1 mouse cellular context compared by ENCODE assay signal in the genomic region with DNA sequence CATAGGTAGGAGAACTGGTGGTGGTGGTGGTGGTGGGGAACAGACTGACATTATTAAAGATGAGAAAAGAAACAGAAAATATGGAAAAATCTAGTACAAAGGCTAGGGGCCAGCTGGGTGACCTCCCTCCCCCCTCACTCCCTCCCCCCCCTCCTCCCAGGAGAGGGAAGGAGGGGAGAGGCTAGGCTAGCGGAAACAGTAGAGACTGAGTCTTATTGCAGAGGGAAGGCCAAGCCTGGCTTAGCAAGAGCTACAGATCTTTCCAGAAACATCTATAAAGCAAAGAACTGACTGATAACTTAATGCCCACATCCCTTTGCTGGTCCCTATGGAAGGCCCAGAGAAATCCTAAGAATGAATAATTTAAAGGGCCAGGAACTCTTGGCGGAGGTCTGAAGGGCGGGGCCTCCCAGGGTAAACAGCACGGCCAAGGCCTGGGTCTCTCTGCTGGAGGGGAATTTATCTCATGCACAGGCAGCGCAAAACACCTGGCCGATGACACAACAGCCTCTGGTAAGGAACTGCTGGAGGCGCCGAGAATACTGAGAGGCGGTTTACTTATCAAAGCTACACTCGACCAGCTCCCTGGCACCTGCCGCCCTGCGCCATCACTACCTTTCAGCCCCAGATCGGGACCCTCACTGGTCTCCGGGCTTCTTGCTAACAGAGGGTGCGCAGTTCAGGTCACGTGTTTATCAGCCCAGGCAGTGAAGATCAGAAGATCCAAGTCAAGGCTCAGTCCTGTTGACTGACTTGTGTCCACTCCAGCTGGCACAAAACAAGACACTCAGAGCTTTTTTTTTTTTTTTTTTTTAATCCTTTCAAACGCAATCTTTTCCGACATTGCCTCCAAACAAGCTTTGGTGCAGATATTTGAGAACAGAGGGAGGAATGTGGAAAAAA.
TF ChIP-seq lines count a peak whose summit lies in the region.

No protein-coding gene starts in this region.

TF ChIP-seq in CH12.LX, 34 proteins besides CTCF, POLR2A, EP300 and RAD21:
- no peak for TF ChIP-seq MAFK (IDR thresholded peaks at IDR 0.05; ENCODE audit: insufficient replicate concordance, low read length)
- TF ChIP-seq TCF12 (IDR thresholded peaks at IDR 0.05; ENCODE audit: low read depth, low read length): peak; percentile 47; the same call in 1 of the 2 replicates
- peak; percentile 30; the same call in 1 of the 2 replicates for TF ChIP-seq CHD2 (IDR thresholded peaks at IDR 0.05; ENCODE audit: low read length)
- no peak for TF ChIP-seq RCOR1 (conservative IDR thresholded peaks at IDR 0.05; ENCODE audit: low read depth, low read length)
- peak; percentile 40; the same call in 1 of the 2 replicates for TF ChIP-seq MXI1 (IDR thresholded peaks at IDR 0.05; ENCODE audit: low read depth, low read length)
- TF ChIP-seq MEF2A (IDR thresholded peaks at IDR 0.05; ENCODE audit: borderline replicate concordance, low read depth, low read length): no peak
- TF ChIP-seq ETS1 (conservative IDR thresholded peaks at IDR 0.05; ENCODE audit: low read depth, low read length): peak; percentile 49; the same call in 1 of the 2 replicates
- peak; percentile 72 for TF ChIP-seq ZNF384 (IDR thresholded peaks at IDR 0.05; ENCODE audit: low read depth, low read length)
- TF ChIP-seq SIN3A (IDR thresholded peaks at IDR 0.05; ENCODE audit: low read length): no peak
- no peak for TF ChIP-seq SMC3 (IDR thresholded peaks at IDR 0.05; ENCODE audit: low read depth, low read length)
- no peak for TF ChIP-seq ZMIZ1 (IDR thresholded peaks at IDR 0.05; ENCODE audit: low read depth, low read length)
- no peak; the same call in 1 of the 2 replicates for TF ChIP-seq NRF1 (IDR thresholded peaks at IDR 0.05; ENCODE audit: low read depth, low read length)
- TF ChIP-seq IRF4 (IDR thresholded peaks at IDR 0.05; ENCODE audit: low read depth, low read length): no peak
- no peak for TF ChIP-seq JUND (conservative IDR thresholded peaks at IDR 0.05; ENCODE audit: low read depth, low read length)
- no peak for TF ChIP-seq JUN (IDR thresholded peaks at IDR 0.05; ENCODE audit: insufficient read depth, low read depth, low read length)
- TF ChIP-seq HCFC1 (IDR thresholded peaks at IDR 0.05; ENCODE audit: low read depth, low read length): no peak
- 0 out of 2 replicates have a peak, but pooled peaks have one; percentile 67 for TF ChIP-seq MAZ (IDR thresholded peaks at IDR 0.05; ENCODE audit: low read depth, low read length)
- TF ChIP-seq MAX (IDR thresholded peaks at IDR 0.05; ENCODE audit: low read length): 0 out of 2 replicates have a peak, but pooled peaks have one; percentile 17
- peak; percentile 68; the same call in 1 of the 2 replicates for TF ChIP-seq BHLHE40 (IDR thresholded peaks at IDR 0.05; ENCODE audit: low read depth, low read length)
- no peak for TF ChIP-seq CHD1 (IDR thresholded peaks at IDR 0.05; ENCODE audit: low read depth, low read length)
- TF ChIP-seq USF2 (conservative IDR thresholded peaks at IDR 0.05; ENCODE audit: low read depth, low read length): no peak; the same call in 1 of the 2 replicates
- no peak for TF ChIP-seq POLR2AphosphoS2 (IDR thresholded peaks at IDR 0.05; ENCODE audit: low read depth, low read length)
- no peak for TF ChIP-seq UBTF (IDR thresholded peaks at IDR 0.05; ENCODE audit: low read depth, low read length)
- peak; percentile 50 for TF ChIP-seq USF1 (IDR thresholded peaks at IDR 0.05; ENCODE audit: low read depth, low read length)
- TF ChIP-seq ZC3H11A (IDR thresholded peaks at IDR 0.05; ENCODE audit: low read depth, low read length): no peak
- TF ChIP-seq ZKSCAN1 (IDR thresholded peaks at IDR 0.05; ENCODE audit: borderline replicate concordance, low read depth, low read length): no peak
- TF ChIP-seq NELFE (IDR thresholded peaks at IDR 0.05; ENCODE audit: low read depth, low read length): no peak
- TF ChIP-seq TBP (conservative IDR thresholded peaks at IDR 0.05; ENCODE audit: low read depth, low read length): 0 out of 2 replicates have a peak, but pooled peaks have one; percentile 22
- TF ChIP-seq GABPA (IDR thresholded peaks at IDR 0.05; ENCODE audit: insufficient replicate concordance, low read depth, low read length): no peak
- TF ChIP-seq ELF1 (IDR thresholded peaks at IDR 0.05; ENCODE audit: low read depth, low read length): 0 out of 2 replicates have a peak, but pooled peaks have one; percentile 31
- TF ChIP-seq E2F4 (IDR thresholded peaks at IDR 0.05; ENCODE audit: insufficient replicate concordance, low read depth, low read length): no peak
- no peak for TF ChIP-seq MYC (IDR thresholded peaks at IDR 0.05; ENCODE audit: low read depth, low read length)
- no peak for TF ChIP-seq KAT2A (IDR thresholded peaks at IDR 0.05; ENCODE audit: insufficient replicate concordance, low read length)
- no peak for TF ChIP-seq PAX5 (IDR thresholded peaks at IDR 0.05; ENCODE audit: low read length)
